Mouse (Mus musculus) ES-Bruce4 (cell line): Measurements from ENCODE around the gene Ufc1. TPM values are rescaled to one million over a fixed set of nuclear protein-coding genes. Genes with fewer than 3 reads are reported as not detected.

Experiments used
- H3K27ac ChIP-seq: 2 replicates; pipeline ENCODE4 v1.5.1; 2012; ENCODE audit warnings: low read length, inconsistent platforms; ENCODE audit not compliant: insufficient read depth
- H3K27me3 ChIP-seq: 2 replicates; pipeline ENCODE4 v1.6.1; 2012; ENCODE audit warnings: mild to moderate bottlenecking, low read length, inconsistent platforms; ENCODE audit not compliant: control insufficient read depth, poor library complexity, insufficient read depth, severe bottlenecking
- H3K36me3 ChIP-seq: 2 replicates; pipeline ENCODE4 v1.6.1; 2012; ENCODE audit warnings: inconsistent platforms, mild to moderate bottlenecking, low read length, moderate library complexity; ENCODE audit not compliant: control insufficient read depth, poor library complexity, insufficient read depth, severe bottlenecking
- H3K4me1 ChIP-seq: one replicate; pipeline ENCODE4 v1.8.1; 2011; ENCODE audit warnings: low read length; ENCODE audit not compliant: control insufficient read depth, insufficient read depth
- H3K4me3 ChIP-seq: 2 replicates; pipeline ENCODE4 v1.5.1; 2011; ENCODE audit warnings: low read depth, mild to moderate bottlenecking, low read length
- H3K9ac ChIP-seq: 2 replicates; pipeline ENCODE4 v1.6.1; 2012; ENCODE audit warnings: low read depth, mild to moderate bottlenecking, inconsistent platforms; ENCODE audit not compliant: poor library complexity, severe bottlenecking
- H3K9me3 ChIP-seq: replicated peaks from 2 replicates; pipeline ENCODE4 v1.6.1; 2012; ENCODE audit warnings: mild to moderate bottlenecking, low read length, inconsistent platforms; ENCODE audit not compliant: control insufficient read depth, poor library complexity, insufficient read depth, severe bottlenecking
- CTCF ChIP-seq: IDR thresholded peaks from one replicate; pipeline ENCODE4 v1.8.1; 2011; ENCODE audit warnings: low read depth, low read length
- EP300 ChIP-seq: IDR thresholded peaks from 2 replicates; pipeline ENCODE4 v1.6.1; 2011; ENCODE audit warnings: low read depth, low read length; ENCODE audit not compliant: insufficient read depth
- POLR2A ChIP-seq: IDR thresholded peaks from one replicate; pipeline ENCODE4 v1.8.1; 2011; ENCODE audit warnings: low read length; ENCODE audit not compliant: insufficient read depth
- polyA plus RNA-seq: library from polyadenylated mRNA; stranded (reverse); fragments of >200 nt; gene quantifications from 2 replicates; pipeline ENCODE4 v1.2.4, GENCODE M21; 2011; ENCODE audit warnings: low read depth; ENCODE audit not compliant: missing spikeins, insufficient read depth, insufficient read length

Ufc1 gene
- polyA plus RNA-seq, 1 experiment: 59.8 TPM

- Histone ChIP-seq H3K36me3 (peaks cover 16% of the 10 kb centered on the region), H3K27ac (no peak overlapping the region), H3K4me3 (peak overlapping the region; percentile 97), H3K9me3 (no peaks in the 10 kb centered on the region), H3K9ac (peak overlapping the region; percentile 82), H3K4me1 (no peaks in the 10 kb centered on the region), H3K27me3 (no peaks in the 10 kb centered on the region)
- TF ChIP-seq EP300 (no peak), CTCF (no peak), POLR2A (no peak)
These were observed 14.4 kb downstream of the Ufc1 start for GRCm38 (mm10) chr1:171280250-171280915.

- Histone ChIP-seq H3K27ac (no peak overlapping the region), H3K27me3 (no peaks in the 10 kb centered on the region), H3K36me3 (peaks cover 21% of the 10 kb centered on the region)
These were observed 15.1 kb downstream of the Ufc1 start for GRCm38 (mm10) chr1:171279721-171280120.

GRCm38 (mm10) chr1:171279012-171279705 is 15.7 kb downstream of the Ufc1 start:
- Histone ChIP-seq H3K9me3 (no peaks in the 10 kb centered on the region), H3K9ac (no peak overlapping the region), H3K27me3 (no peaks in the 10 kb centered on the region), H3K4me1 (no peaks in the 10 kb centered on the region), H3K27ac (no peak overlapping the region), H3K4me3 (no peak overlapping the region), H3K36me3 (peaks cover 26% of the 10 kb centered on the region)
- no peak for TF ChIP-seq POLR2A
- no peak for TF ChIP-seq CTCF
- no peak for TF ChIP-seq EP300

More at GRCm38 (mm10) chr1:171279721-171280120, 15.1 kb downstream of the Ufc1 start:
- Histone ChIP-seq H3K9ac (peak overlapping the region; percentile 82; the same call in 1 of the 2 replicates), H3K4me1 (no peaks in the 10 kb centered on the region), H3K9me3 (no peaks in the 10 kb centered on the region), H3K4me3 (peak overlapping the region; percentile 97)
- no peak for TF ChIP-seq CTCF
- no peak for TF ChIP-seq EP300
- no peak for TF ChIP-seq POLR2A

GRCm38 (mm10) chr1:171278436-171278835 is 16.4 kb downstream of the Ufc1 start:
- H3K36me3 ChIP-seq: peaks cover 29% of the 10 kb centered on the region
- no peak overlapping the region for H3K4me3 ChIP-seq
- H3K27ac ChIP-seq: no peak overlapping the region
- no peak for TF ChIP-seq POLR2A
- TF ChIP-seq CTCF: no peak
- TF ChIP-seq EP300: no peak
- H3K4me1 ChIP-seq: no peaks in the 10 kb centered on the region
- H3K27me3 ChIP-seq: no peaks in the 10 kb centered on the region
- no peaks in the 10 kb centered on the region for H3K9me3 ChIP-seq
- H3K9ac ChIP-seq: no peak overlapping the region

- no peaks in the 10 kb centered on the region for H3K9me3 ChIP-seq
- no peak overlapping the region for H3K27ac ChIP-seq
- no peak overlapping the region for H3K9ac ChIP-seq
- peaks cover 31% of the 10 kb centered on the region for H3K36me3 ChIP-seq
- no peak for TF ChIP-seq EP300
- TF ChIP-seq POLR2A: no peak
- H3K27me3 ChIP-seq: no peaks in the 10 kb centered on the region
- H3K4me1 ChIP-seq: no peaks in the 10 kb centered on the region
- no peak overlapping the region for H3K4me3 ChIP-seq
These were observed 17.1 kb downstream of the Ufc1 start for GRCm38 (mm10) chr1:171277736-171278135.
